Mouse (Mus musculus) cerebellum, adult 11 months (tissue): ENCODE results near the gene Gm7030.
A peak's percentile ranks its signal among the peaks of the same experiment; 100 is the strongest.
"Not testable (repeated sequence)": the region's sequence is repeated elsewhere in the genome, so short reads cannot be mapped to it uniquely, and the experiment has no call there.

Source experiments
- DNase-seq: peaks from one replicate; pipeline ENCODE4 v3.0.0; 2022

Gene Gm7030

DNA sequence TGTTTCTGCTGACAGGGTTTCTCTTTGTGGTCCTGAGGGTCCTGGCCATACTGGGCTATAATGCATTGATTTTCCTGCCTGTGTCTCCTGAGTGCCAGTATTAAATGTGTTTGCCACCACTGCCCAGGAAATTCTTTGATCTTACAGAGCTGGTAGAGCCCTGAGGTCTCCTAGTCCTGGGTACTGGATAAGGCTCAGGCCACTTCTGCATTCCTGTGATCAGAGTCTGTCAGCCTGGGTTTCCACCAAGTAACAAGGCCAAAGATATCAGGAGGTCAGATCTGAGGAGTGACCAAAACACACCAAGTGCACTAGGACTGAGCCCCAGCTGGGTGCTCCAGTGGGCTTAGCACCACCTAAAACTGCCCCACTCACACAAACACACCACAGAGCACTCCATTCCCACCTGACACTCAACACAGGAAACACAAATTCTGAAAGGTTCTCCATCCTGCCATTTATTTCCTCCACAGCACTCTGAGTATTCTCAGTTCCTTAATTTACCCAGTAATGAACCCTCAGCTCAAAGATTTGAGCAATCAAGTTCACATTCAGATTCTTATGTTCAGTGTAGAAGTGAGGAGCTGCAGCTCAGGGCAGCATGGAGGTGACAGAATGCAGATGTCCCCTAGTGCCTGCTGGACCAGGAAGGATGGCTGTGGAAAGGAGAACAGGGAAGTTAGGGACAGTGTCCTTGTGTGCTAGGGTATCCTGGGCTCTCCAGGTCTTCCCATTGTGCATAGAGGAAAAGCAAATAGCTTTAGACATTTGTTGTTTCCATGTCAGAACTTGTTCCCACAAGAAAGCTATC, 6.4 kb upstream of the Gm7030 start:
- DNase-seq: not testable (repeated sequence)

DNA sequence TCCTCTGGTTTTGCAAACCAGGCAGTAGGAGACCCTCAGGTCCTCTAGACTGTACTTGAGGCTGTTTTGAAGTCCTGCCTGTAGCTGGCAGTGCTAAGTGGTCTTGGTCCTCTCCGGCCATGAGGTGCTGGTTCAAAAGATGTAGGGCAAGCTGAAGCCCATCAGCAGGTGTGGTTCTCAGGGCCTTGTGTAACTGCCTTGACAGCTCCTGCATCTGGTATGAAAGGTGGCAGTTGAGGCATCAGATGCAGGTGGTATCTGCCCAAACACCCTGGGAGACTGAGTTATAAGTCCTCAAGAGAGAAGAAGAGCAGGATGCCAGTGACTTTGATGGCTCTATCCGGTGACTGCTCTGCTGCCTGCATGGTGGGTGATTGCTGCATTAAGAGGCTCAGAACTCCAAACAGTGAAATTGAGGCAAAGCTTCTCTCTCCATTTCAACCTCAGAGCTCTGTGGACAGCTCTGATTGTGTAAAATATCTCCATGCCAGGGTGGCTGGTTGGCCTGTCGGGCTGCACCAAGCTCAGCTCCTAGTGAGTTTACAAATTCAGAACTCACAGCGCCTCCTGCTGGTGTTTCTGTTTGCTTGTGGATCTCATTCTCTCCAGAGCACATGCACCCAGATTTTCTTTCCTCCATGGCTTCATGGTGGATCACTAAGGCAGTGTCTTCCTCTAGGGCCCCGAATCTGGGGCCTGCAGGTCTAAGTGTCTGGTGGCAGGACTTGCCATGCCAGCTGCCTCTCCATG, 2.5 kb upstream of the Gm7030 start:
- no peak for DNase-seq

DNA sequence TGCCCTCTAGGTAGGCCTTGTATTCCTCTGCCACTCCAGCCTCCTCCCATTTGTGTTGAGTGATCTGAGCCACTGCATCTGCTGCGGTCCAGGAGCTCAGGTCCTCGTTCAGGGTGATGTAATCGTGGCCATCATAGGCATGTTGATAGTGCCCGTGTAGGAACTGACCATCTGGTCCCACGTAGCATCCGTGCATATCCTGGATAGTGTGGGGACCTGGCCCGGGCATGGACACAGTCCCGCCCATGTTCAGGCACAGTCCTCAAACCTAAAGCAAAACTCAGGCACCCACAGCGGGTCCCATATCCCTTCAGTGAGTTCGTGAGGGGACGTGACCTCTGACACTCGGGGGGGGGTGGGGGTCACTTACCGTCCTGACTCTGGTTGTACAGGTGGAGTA, 700 bp downstream of the Gm7030 start:
- not testable (repeated sequence) for DNase-seq

DNA sequence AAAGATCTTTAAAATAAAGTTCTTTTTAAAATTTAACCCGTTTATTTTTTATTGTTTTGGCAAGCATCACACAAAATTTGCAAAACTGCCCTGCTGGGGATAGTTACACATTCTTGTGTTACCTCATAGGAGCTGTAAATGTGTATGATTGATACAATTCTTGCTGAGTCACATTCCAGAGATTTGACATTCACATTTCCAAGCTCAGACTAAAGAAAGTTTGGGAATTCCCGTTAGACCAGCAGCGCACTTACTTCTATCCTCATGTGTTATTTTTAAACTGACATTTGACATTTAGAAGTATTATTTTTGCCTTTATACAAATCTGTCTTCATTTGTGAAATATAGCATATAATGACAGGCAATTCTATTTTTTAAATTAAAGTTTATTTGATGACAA, 5.1 kb downstream of the Gm7030 start:
- not testable (repeated sequence) for DNase-seq

DNA sequence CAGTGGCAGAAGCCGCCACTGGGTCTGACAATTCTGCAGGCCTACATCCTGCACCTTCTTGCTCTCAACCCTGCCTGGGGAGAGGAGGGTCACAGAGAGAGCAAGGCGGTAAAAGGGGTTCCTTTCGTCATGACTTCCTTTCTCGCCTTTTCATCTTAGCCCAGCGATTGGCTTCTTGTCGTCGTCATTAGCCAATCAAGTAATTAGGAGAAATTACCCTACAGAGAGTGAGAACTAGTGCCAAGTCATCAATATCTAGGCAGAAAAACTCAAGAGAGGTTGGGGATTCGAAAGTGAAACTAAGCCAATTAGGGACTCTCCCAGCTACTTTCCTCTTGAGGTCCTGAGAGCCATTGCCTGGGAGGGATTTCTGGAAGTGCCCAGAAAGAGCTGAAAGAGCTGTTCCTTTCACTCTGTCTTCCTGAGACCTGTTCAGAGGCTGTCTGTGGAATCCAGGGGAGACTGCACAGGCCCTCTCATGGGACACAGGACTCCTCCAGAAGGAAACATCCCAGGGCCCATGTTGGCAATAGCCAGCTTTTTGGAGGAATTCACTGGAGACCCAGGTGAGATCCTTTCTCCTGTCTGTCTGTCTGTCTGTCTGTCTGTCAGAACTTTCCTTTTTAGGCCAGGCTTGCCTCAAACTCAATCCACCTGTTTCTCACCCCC, 7.7 kb downstream of the Gm7030 start, which contains the start of gene Gm19684:
Gene Gm19684 (plus strand): TSS at position 327 of the 669 bp plus-strand sequence.
- DNase-seq: not testable (repeated sequence)

DNA sequence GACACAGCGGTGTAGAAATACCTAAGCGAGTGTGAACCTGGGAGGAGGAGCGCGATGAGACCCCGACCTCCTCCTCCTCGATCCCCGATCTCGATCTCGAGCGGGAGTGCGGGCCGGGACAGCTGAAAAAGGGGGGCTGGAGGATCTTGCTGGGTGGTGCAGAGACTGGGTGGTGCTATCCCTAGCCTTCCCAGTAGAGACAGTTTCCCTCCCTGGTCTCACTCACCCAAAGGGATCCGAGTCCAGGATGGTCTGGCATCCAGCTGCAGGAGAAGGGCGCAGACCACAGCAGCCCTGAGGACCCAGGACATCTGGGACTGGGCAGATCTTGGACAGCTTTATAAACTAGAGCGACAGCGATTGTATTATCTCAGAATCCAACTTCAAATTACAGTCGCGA, 8.4 kb downstream of the Gm7030 start:
- DNase-seq: not testable (repeated sequence)

DNA sequence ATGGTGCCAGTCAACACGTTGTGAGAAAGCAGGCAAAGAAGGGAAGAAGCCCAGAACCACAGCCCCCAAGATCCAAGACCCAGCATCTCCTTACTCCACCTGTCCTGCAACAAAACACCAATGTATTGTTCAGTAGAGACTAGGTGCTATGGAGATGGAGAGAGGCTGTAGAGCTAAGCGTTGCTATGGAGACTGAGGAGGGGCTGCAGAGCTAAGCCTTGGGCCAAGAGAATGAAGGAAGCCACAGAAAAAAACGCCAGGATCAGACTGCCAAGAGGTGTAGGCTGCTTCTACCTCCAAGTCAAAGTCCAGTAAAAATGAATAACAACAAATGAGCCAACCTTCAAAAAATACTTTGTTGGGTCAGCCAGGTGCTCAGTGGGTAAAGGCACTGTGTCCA, 12.7 kb downstream of the Gm7030 start:
- DNase-seq: not testable (repeated sequence)

DNA sequence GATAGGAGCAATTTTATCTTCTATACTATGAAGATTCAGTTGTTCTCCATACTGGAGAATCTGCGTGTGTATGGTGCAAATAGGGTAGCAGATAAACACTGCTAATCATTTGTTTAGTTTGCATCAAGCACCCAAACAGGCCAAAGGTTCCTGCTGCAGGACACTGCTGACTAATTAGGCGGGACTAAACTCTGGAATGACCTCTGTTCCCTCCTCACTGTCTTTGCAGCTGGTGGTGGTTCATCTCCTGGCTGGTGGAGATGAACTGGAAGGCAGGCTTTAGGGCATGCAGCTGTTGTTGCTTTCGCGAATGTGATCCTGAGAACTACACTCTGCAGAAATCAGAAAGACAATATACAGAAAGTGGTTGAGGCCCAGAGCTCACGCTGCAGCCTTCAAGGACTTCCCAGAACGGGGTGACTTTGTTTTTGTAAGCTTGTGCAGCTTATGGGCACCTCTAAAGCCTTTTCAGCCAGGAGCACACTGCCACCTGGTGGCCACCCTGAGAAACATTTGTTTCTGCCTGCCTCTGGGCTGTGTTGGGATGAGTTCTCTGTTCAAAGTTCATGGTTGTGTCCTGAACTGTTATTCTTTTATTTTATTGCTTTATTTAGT, 15.1 kb downstream of the Gm7030 start:
- DNase-seq: peak; percentile 16

DNA sequence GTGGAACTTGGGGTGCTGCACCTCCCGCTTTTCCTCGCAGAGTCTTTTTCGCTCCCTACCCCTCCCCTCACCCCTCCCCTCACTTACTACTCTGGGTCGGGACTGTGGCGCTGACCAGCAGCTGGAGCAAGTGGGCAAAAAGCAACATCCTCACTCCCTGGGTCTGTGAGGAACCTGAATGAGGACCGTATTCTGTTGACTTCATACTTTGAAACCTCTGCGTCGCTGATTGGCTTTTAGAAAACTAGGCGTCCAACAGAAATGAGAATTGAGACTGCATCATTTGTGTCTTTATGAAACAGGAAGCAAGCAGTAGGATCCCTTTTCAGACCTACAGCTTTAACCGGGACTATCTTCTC, 17.7 kb downstream of the Gm7030 start:
- not testable (repeated sequence) for DNase-seq

DNA sequence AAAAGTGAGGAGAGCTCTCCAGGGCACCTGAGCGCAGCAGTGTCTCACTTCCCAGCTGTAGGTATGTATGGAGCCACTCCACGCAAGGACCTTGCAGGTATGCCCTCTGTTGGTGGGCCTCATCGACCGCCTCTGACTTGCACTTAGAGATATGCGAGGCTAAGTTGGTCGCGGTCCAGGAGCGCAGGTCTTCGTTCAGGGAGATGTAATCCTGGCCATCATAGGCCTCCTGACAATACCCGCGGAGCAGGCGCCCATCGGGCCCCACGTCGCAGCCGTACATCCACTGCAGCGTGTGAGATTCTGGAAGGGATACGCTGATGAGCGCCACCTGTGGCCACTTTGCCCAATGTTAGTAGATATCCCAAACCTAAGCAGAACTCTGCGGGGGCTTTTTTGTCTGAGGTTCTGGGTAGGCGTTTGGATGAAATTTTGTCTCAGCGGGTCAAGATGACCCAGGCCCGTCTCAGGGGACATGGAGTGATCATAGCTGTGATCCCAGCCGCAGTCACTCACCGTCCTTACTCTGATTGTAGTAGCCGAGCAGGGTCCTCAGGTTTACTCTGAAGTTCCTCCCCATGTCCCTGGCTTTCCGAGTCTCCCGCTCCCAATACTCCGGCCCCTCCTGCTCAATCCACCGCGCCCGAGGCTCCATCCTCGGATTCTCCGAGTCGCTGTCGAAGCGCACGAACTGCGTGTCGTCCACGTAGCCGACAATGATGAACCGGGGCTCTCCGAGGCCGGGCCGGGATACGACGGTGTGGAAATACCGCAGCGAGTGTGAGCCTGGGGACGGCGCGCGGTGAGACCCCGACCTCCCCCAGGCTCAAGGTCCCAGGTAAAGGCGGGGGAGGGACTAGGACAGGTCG, 18.4 kb downstream of the Gm7030 start:
- DNase-seq: not testable (repeated sequence)

DNA sequence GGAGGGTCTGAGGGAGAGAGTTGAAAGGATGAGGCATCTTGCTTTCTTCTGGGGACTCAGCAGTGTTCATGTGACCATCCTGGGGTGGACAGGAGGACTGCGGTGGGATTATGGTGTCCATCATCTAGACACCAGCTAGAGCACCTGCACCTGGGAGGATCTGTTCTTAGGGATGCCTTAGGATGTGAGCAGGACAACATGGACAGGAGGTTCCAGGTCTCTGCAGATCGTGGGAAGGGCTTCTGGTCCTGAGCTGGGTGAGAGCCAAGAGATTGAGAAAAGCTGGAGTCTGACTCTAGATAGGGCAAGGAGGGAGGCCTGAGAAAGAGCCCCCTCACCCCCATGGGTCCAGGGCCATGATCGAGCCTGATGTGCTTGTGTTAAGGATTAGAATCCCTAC, 19.1 kb downstream of the Gm7030 start:
- not testable (repeated sequence) for DNase-seq

DNA sequence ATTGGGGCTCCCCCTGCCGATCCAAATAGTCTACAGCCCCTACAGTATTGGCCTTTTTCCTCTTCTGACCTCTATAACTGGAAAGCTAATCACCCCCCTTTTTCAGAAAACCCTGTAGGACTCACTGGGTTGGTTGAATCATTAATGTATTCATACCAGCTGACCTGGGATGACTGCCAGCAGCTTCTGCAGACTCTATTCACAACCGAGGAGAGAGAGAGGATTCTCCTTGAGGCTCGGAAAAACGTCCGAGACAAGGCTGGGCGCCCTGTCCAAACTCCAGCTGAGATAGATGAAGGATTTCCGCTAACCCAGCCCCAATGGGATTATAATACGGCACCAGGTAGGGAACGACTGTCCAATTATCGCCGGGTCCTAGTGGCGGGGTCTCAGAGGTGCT, 27.1 kb downstream of the Gm7030 start:
- not testable (repeated sequence) for DNase-seq

DNA sequence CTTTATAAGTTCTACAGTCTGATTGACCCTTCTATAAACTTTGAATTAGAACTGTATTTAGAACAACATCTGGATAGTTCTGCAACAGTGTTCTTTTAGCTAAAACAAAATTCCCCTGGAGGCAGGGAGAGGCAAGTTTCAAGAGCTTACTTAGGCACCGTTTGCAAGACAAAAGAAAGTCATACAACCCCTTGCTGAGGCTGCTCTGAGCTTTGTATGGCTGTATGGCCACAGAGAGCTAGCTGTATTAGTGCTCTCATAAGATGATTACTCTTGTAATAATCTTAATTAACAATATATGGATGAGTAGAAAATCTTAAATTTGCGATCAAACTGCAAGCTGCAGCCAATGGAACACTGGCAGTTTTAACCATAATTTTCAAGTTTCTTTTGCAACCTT, 29.6 kb downstream of the Gm7030 start:
- DNase-seq: not testable (repeated sequence)

DNA sequence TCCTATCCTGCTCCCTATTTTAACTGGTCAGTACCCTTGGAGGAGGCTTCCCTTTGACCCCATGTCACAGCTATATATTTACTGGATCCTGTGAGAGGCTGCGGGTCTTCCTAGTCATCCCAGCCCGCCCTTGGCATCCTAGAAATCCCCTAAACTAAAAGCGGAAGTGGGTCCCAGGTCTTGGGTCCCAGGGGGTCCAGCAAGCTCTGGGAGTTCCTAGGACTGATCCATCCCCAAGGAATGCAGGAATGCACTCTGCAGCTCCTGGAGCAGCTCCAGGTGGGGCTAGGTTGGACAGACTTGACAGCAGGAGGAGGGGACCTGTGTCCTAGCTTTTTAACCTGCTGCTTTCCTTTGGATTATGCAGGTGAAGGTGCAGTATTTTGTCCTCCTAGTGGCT, 35.3 kb downstream of the Gm7030 start:
- no peak for DNase-seq

DNA sequence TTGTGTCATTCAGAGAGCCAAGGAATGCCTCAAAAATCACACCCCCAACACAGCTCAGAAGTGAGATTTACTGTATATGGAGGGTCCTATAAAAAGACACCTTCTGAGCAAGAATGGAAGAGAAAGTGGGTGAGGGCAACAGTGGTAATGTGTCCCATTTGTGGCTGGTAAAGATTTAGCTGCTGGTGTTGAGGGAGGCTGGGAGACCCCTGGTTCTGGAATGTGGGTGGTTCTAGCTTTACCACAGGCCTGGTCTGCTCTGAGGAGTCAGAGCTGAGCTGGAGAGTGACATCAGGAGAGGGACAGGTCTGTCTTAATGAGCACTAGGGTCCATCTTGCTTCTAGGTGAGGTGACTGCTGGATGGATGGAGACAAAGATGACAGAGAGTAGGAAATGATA, 36.7 kb downstream of the Gm7030 start:
- not testable (repeated sequence) for DNase-seq

DNA sequence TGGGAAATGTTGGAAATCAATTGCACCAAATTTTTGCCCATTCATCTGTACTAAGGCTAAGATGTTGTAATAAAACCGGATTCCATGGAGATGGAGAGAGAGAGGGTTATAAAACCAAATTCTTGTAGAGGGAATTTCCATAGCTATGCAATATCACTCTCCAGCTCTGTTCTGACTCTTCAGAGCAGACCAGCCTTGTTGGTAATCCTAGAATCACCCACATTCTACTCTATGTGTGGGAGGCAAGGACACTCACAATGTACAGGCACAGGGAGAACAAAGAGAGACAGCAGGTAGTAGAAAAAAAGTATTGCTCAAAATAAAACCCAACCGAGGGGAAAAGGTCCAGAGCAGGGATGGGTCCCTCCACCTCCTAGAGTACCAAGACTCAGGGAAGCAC, 37.3 kb downstream of the Gm7030 start:
- DNase-seq: not testable (repeated sequence)

DNA sequence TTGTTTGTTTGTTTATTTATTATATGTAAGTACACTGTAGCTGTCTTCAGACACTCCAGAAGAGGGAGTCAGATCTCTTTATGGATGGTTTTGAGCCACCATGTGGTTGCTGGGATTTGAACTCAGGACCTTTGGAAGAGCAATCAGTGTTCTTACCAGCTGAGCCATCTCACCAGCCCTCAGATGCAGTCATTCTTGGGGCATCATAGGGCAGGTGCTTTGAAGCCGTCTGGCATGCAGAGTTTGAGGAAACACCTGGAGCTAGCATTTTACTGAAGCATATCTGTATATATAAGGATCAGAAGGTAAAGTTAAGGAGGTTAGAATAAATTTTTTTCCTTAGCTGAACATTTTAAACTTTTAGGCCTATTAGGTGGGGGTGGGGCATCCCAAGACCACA, 43.2 kb downstream of the Gm7030 start:
- DNase-seq: not testable (repeated sequence)

DNA sequence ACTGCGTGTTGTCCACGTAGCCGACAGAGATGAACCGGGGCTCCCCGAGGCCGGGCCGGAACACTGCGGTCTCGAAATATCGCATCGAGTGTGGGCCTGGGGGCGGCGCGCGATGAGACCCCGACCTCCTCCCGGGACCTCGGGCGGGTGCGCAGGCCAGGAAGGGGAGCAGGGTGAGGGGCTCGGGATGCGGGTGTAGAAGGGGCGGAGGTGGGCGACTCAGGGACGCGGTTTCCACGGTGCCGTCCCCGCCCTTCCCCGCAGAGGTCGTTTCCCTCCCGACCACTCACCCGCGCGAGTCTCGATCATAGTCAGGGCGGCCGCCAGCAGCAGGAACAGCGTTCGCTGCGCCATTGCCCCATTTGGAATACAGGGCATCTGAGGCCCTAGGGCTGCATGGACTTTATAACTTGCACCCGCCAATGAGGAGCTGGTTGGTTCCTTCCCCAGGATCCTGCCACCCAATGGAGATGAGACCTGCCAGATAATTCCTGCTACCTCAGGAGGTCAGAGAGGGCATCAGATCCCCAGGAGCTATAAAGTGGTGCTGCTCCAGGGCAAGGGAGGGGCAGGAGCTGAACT, 45.3 kb downstream of the Gm7030 start:
- DNase-seq: no peak

DNA sequence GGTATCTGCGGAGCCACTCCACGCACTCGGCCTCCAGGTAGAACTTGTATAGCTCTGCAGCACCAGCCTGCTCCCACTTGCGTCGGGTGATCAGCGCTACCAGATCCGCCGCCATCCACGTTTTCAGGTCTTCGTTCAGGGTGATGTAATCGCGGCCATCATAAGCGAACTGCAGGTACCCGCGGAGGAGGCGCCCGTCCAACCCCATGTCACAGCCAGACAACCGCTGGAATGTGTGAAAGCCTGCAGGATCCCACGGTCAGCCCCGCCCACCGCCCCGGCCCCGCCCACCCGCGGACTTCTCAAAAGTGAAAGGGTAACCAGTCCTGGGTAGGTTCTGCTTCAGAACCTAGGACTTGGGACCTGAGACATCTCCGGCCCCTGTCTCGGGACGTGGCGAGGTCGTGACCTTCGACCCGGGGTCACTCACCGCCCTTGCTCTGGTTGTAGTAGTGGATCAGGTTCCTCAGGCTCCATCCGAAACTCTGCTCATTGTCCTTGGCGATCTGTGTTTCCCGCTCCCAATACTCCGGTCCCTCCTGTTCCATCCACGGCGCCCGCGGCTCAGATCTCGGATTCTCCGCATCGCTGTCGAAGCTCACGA, 45.9 kb downstream of the Gm7030 start:
- no peak for DNase-seq

DNA sequence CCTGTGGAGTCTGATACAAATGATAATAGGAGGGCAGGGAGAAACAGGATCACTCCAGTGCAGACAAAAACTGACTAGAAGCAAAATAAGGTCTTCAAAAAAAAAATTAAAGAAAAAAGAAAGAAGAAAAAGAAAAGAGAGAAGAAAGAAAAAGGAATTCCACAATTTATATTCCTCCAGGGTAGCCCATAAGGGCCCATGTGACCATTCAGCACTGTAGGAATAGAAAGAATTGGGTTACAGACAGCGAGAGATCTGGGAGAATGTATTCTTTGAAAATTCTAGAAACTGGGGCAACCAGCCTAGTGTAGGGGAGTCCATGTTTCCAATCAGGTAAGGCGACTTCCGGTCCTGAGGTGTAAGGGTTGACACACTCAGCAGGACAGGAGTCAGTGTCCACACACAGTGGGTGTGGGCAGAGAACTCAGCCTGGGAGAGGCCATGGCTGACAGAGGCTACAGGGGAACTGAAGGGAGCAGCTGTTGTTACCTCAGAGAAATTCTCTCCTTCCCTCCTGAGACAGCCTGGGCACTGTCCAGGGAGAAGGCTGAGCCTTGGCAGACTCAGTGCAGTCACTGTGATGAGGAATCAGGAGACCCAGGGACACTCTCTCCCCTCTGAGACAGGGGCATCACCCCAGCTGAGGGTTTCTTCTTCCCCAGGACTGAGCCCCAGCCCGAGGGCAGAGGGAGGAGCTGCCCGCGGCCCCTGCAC, 46.5 kb downstream of the Gm7030 start:
- DNase-seq: not testable (repeated sequence)

DNA sequence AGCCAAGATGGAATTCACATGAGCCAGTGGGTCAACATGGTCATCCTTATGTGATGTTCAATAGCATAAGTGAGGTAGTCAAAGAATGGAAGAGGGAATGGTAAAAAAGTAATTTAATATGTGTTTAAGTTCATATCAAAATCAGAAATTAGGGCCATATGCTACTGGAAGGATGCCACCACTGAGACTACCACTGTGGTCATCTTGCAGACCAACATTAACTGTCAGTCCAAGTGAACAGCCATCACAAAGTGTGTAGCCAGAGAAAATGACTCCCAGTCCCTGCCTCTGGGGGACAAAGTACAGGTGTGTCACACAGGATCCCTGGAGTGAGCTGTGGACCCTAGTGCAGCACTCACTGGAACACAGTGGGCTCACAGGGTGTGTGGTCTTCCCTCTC, 47.3 kb downstream of the Gm7030 start:
- DNase-seq: not testable (repeated sequence)
